Mouse (Mus musculus) adrenal gland, adult 8-10 months (tissue): Measurements from ENCODE around the gene Naa15. TPM values are rescaled to one million over a fixed set of nuclear protein-coding genes. Genes with fewer than 3 reads are reported as not detected.
A peak's percentile ranks its signal among the peaks of the same experiment; 100 is the strongest.
"Not testable (repeated sequence)": the region's sequence is repeated elsewhere in the genome, so short reads cannot be mapped to it uniquely, and the experiment has no call there.

Source experiments
- DNase-seq: peaks from one replicate; pipeline ENCODE4 v3.0.0; 2022
- total RNA-seq, 4 experiments: library from RNA; stranded (reverse); gene quantifications; 2 replicates each; pipeline ENCODE4 v1.2.4; 2022

The Naa15 gene
- total RNA-seq, result 10 to 100 TPM; 53.1 to 65.3 (median 59.3) TPM

DNA sequence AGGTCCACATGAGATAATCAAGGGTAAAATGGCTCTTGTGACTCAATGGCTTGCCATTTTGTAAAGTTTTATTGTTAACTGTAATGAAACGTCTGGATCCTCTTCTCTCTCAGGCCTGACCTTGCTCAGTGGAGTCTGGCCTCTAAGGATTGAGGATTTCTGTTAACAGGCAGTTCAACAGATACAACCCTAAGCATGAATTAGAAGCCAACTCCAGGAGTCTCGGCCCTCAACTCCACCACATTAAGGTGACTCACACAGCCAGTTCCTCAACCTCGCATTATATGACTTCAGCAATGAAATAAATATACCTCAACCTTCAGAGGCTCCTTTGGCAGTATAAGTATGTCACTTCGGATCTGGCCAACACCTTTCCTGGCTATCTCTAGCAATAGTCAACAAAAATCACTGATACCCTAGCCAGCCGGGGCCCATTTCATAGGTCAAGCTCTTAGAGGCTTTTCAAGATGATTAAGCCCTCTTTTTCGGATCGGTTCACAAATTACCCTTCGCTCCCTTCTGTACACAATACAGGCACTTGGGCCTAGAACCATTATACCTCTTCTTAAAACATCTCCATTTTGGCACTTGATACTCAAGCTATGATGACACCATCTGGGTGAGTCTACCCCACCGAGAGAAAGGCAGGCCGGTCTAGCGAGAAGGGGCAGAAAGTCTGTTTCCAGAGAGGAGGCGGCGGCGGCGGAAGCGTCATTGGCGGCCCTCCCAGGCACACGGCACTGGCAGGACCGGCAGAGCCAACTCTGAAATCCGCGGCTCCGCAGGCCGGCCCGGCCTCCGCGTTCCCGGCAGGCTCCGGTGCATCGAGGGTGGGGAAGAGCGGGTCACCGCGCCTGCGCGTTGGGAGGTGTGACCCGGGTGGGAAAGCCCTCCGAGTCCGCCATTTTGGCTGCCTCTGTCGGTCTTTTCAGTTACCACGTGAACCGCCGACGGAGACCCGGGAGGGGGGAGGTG is at the start of gene Naa15:
Gene Naa15 (plus strand): TSS at position 51 of the 975 bp plus-strand sequence.
- peak; percentile 95 for DNase-seq

GRCm38 (mm10) chr3:51365517-51365882 is 49.4 kb upstream of the Naa15 start:
- DNase-seq, result no peak

GRCm38 (mm10) chr3:51366926-51367325 is 48.0 kb upstream of the Naa15 start:
- no peak for DNase-seq

- no peak for DNase-seq
These were observed 46.9 kb upstream of the Naa15 start for GRCm38 (mm10) chr3:51368011-51368410.

GRCm38 (mm10) chr3:51371826-51372225 is 43.1 kb upstream of the Naa15 start:
- DNase-seq, result no peak

DNA sequence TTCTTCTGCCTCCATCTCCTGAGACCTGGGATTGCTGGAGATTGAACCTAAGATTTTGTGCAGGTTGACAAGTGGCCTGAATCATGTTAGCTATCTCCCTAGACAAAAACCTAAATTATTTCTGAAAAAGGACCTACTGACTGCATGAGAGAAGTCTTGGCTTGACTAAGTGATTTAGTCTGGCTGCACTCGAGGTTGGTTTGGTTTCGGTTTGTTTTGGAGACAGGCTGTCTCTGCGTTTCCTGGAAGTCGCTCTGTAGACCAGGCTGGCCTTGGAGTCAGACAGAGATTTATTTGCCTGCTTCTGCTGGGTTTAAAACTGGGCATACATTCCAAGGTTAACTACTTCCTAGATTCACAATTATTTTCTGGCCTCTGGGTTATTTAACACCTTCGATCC is 42.1 kb upstream of the Naa15 start:
- peak; percentile 80 for DNase-seq

DNA sequence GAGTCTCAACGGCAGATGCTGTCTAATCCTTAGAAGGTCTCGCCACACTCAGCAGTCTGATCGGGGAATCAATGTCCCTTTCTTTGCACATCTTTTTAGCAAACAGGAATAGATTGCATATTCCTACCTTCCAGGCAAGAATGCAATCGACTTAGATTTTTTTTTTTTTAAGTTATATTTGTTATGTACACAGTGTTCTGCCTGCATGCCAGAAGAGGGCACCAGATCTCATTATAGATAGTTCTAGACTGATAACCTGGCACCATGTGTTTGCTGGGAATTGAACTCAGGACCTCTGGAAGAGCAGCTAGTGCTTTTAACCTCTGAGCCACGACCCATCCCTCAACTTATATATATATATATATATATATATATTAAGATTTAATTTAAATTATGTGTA is 41.4 kb upstream of the Naa15 start:
- no peak for DNase-seq

- peak; percentile 63 for DNase-seq
These were observed 39.4 kb upstream of the Naa15 start for GRCm38 (mm10) chr3:51375307-51376265.

- DNase-seq, result no peak
These were observed 36.9 kb upstream of the Naa15 start for GRCm38 (mm10) chr3:51377878-51378664.

DNA sequence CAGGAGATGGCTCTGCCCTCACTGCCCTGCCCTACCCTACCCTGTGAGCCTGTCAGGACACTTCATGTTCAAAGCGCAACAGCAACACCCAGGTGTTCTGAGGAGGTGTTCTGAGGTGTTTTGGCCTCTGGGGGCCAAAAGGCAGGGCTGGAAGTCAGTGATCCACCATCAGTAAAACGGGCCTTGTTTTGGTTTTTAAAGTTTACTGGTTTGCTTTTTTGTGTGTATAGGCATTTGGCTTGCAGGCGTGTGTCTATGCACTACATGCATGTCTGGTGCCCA is 36.3 kb upstream of the Naa15 start:
- no peak for DNase-seq

DNA sequence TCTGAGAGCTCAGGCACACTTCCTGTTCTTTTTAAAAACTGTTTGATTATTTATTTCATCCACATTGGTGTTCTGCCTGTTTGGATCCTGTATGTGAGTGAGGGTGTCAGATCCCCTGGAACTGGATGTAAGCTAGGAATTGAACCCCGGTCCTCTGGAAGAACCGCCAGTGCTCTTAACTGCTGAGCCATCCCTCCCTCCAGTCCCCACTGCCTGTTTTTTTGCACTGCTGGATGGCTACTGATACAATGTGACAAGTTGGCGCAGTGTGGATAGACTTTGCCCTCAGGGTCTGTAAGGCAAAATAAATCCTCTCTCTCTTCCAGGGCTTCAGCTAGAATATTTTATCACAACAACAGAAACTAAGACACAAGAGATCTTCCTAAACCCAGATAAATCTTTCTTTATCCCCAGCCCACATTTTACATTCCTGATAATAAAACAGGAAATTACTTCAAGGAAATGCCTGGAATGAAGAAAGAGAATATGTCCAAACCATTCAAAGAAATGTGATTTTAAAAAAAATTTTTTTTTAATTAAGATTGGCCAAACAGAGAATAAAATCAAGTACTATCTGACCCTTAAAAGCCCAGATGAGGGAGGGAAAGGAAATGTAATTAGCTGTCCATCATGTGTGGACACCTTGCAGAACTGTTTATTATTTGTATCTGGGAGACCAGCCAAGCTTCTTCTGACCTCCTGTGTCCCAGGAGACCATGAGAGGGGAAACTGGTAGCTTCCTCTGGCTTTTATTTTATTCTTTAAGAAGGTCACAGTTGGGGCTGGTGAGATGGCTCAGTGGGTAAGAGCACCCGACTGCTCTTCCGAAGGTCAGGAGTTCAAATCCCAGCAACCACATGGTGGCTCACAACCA is 34.9 kb upstream of the Naa15 start:
- no peak for DNase-seq

DNA sequence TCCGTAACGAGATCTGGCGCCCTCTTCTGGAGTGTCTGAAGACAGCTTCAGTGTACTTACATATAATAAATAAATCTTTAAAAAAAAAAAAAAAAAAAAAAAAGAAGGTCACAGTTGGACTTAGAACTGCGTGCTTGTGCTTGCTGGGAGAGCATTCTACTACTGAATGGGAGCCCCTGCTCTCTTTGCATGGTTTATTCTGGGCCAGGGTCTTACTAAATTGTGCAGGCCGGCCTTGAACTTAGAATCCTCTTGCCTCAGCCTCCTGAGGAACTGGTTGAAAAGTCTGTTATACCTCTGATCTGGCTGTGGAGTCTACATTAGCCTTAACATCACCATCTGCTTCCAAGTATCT is 34.3 kb upstream of the Naa15 start:
- no peak for DNase-seq

DNA sequence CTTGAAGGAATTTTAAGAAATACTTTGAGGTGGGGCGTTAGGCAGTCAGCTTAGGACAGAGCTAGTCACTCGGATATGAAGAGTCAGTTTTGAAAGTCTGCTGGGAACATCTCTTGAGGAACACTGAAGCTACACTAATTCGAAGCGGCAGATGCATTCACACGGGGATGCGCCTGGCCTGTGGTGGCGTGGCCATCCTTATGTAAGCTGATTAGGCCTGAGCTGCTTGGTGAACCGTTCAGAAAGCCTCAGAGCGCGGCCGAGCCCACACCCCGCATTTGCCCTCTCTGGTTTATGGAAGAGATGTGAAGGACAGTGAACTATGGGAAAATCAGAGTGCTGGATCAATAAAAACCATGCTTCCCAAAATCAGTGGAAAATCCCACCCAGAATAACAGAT is 31.5 kb upstream of the Naa15 start:
- no peak for DNase-seq

- DNase-seq, result no peak
These were observed 28.4 kb upstream of the Naa15 start for GRCm38 (mm10) chr3:51386441-51387133.

DNA sequence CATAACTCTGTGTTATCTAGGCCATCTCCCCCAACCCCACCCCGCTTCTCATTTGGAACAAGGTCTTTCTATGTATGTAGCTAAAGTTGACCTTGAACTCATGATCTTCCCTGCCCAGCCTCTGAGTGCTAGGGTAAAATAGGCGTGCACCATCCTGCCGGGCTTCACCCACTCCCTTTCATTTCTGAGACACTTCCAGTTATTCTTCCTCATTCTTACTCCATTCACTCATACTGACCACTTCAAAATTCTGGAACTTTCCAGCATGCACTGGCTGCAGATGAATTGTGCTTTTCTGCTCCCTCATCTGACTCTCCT is 27.9 kb upstream of the Naa15 start:
- no peak for DNase-seq

GRCm38 (mm10) chr3:51387868-51388381 is 27.0 kb upstream of the Naa15 start:
- DNase-seq, result no peak

- no peak for DNase-seq
These were observed 26.0 kb upstream of the Naa15 start for GRCm38 (mm10) chr3:51388904-51389303.

GRCm38 (mm10) chr3:51391095-51391494 is 23.9 kb upstream of the Naa15 start:
- DNase-seq, result no peak

DNA sequence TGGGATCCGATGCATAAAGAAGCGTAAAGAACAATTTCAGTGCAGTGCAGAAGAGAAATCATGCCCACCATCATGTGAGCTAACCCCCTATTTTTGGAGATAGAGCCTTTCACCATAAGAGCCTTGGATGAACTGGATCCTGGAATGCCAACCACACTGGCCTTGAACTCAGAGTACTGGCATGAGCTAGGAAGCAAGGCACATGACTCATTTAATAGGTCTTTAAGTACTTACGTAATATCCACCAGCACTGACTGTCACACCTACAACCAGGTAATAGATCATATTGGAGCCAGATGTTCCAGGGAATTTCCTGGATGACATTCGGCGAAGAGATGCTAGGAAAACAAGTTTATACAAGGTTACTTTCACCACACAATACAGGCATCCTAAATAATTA is 23.4 kb upstream of the Naa15 start:
- peak; percentile 80 for DNase-seq

GRCm38 (mm10) chr3:51393018-51393417 is 21.9 kb upstream of the Naa15 start:
- DNase-seq, result not testable (repeated sequence)

- DNase-seq, result no peak
These were observed 21.3 kb upstream of the Naa15 start for GRCm38 (mm10) chr3:51393651-51394050.
